Mouse (Mus musculus): ENCODE measurements around the gene Nemf. TPM values are rescaled to one million over a fixed set of nuclear protein-coding genes. Genes with fewer than 3 reads are reported as not detected.
"Not testable (repeated sequence)": the region's sequence is repeated elsewhere in the genome, so short reads cannot be mapped to it uniquely, and the experiment has no call there.

Gene Nemf
- polyA plus RNA-seq, 1 experiment from 2014 or later, result 97.3 TPM

- Histone ChIP-seq H3K9me3 (no peaks in the 10 kb centered on the region), H3K4me3 (replicated peaks) (no peak overlapping the region), H3K4me1 (replicated peaks) (no peaks in the 10 kb centered on the region), H3K4me2 (replicated peaks) (no peak overlapping the region), H3K27me3 (no peaks in the 10 kb centered on the region), H3K36me3 (no peaks in the 10 kb centered on the region), H3K9ac (replicated peaks) (no peak overlapping the region), H3K27ac (no peak overlapping the region)
- ATAC-seq, result no peak
- WGBS, result 67% methylated on average over 6 of the region's 6 CpGs
Observed at GRCm38 (mm10) chr12:69385542-69386280, 28.7 kb upstream of the Nemf start.

DNA sequence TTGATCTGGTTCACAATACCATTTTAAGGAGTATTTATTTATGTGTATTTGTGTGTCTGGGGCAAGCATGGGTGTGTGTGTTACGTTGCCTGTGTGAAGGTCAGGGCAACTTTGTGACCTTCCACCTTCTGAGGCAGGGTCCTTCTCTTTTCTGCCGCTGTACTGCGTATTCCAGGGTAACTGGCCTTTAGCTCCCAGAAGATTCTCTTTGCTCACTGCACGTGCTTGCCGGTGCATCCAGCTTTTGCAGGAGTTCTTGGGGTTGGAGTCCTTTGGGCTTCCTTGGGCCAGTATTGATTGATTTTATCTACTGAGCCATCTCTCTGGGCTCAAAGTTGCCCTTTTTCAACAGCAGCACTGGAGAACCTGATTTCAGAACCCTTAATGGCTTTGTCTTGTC lies 27.6 kb upstream of the Nemf start:
- Histone ChIP-seq H3K27me3 (no peaks in the 10 kb centered on the region), H3K27ac (no peak overlapping the region), H3K9ac (replicated peaks) (no peak overlapping the region), H3K4me3 (replicated peaks) (no peak overlapping the region), H3K4me2 (replicated peaks) (no peak overlapping the region), H3K9me3 (no peaks in the 10 kb centered on the region), H3K4me1 (replicated peaks) (no peaks in the 10 kb centered on the region), H3K36me3 (no peaks in the 10 kb centered on the region)
- WGBS, result 93% methylated on average over 5 of the region's 5 CpGs
- ATAC-seq, result no peak

- Histone ChIP-seq H3K9me3 (no peaks in the 10 kb centered on the region), H3K27me3 (no peaks in the 10 kb centered on the region), H3K9ac (replicated peaks) (no peak overlapping the region), H3K4me2 (replicated peaks) (no peak overlapping the region), H3K36me3 (peaks cover 3% of the 10 kb centered on the region; the same call in 1 of the 2 replicates), H3K4me1 (replicated peaks) (no peaks in the 10 kb centered on the region), H3K27ac (no peak overlapping the region), H3K4me3 (replicated peaks) (no peak overlapping the region)
- WGBS, result 98% methylated on average over 1 of the region's 1 CpGs
- ATAC-seq, result no peak
Observed at GRCm38 (mm10) chr12:69382880-69383279, 25.9 kb upstream of the Nemf start.

DNA sequence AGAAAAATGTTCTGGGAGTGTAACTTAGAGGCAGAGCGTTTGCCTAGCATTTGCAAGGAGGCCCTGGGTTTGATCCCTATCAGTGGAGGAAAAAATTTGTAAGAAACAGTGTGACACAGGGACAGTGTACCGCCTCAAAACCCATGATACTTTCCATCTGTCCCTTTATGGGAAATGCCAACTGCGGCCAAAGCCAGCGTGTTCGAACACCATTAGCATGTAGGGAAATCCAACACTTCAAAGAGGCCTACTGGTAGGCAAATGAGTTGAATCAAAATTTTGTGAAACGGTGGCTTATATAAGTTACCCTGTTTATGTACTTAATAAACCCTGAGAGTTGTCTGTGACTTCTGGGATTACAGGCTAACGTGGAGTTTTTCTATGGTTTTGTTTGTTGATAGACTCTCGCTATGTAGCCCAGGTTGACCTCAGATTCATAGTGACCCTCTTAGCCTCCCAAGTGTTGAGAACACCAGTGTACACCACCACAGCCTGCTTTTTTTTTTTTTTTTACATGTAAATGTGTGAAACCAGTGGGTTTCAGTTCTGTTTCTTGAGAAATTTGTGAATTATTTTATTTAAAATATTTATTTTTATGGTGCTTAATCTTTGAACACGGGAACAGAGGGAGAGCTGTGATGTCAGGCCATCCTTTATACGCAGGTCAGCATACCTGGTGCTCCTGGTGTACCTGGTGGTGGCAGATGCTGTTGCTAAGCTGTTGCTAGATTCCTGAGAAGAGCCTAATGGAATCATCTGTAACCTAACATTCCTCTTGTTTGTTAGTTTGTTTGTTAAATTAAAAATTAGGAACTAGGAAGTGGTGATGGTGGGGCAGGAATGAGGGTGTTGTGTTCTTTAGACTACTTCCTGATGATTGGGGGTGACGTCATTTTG lies 21.8 kb upstream of the Nemf start:
- no peak for ATAC-seq
- no peak overlapping the region for H3K27ac ChIP-seq
- WGBS, result 92% methylated on average over 11 of the region's 11 CpGs
- H3K4me1 ChIP-seq (replicated peaks), result peaks cover 18% of the 10 kb centered on the region
- no peak overlapping the region for H3K4me2 ChIP-seq (replicated peaks)
- H3K9ac ChIP-seq (replicated peaks), result no peak overlapping the region
- no peaks in the 10 kb centered on the region for H3K27me3 ChIP-seq
- no peaks in the 10 kb centered on the region for H3K9me3 ChIP-seq
- H3K4me3 ChIP-seq (replicated peaks), result no peak overlapping the region
- peaks cover 3% of the 10 kb centered on the region; the same call in 1 of the 2 replicates for H3K36me3 ChIP-seq

- not testable (repeated sequence) for ATAC-seq; H3K9ac ChIP-seq (replicated peaks); H3K36me3 ChIP-seq; H3K4me2 ChIP-seq (replicated peaks); H3K27ac ChIP-seq; H3K9me3 ChIP-seq; H3K27me3 ChIP-seq; H3K4me3 ChIP-seq (replicated peaks)
- H3K4me1 ChIP-seq (replicated peaks), result peaks cover 28% of the 10 kb centered on the region
- WGBS, result 96% methylated on average over 6 of the region's 6 CpGs
Observed at GRCm38 (mm10) chr12:69377636-69378035, 20.7 kb upstream of the Nemf start.

DNA sequence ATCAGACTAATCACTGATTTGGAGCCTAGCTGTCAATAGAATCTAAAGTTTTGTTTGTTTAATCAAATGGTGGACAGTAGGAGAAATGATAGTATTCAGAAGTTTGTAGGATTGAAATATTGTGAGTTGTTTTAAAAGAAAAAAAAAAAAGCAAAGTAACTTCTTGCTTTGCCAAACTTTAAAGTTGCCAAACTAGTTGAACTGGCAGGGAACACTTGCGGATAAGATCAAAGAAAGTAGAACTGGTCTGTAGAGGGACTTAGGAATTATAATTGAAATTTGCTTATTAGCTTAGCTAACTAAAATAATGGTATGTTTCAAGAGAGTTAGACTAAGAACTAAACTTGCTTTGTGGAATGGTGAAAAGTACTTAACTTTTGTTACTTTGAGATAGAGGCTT lies 20.2 kb upstream of the Nemf start:
- H3K4me1 ChIP-seq (replicated peaks), result peaks cover 28% of the 10 kb centered on the region
- H3K36me3 ChIP-seq, result peaks cover 3% of the 10 kb centered on the region; the same call in 1 of the 2 replicates
- no peaks in the 10 kb centered on the region for H3K27me3 ChIP-seq
- no peak overlapping the region for H3K4me2 ChIP-seq (replicated peaks)
- ATAC-seq, result no peak
- no peak overlapping the region for H3K4me3 ChIP-seq (replicated peaks)
- H3K9me3 ChIP-seq, result no peaks in the 10 kb centered on the region
- WGBS, result 98% methylated on average over 1 of the region's 1 CpGs
- H3K9ac ChIP-seq (replicated peaks), result no peak overlapping the region
- H3K27ac ChIP-seq, result no peak overlapping the region

DNA sequence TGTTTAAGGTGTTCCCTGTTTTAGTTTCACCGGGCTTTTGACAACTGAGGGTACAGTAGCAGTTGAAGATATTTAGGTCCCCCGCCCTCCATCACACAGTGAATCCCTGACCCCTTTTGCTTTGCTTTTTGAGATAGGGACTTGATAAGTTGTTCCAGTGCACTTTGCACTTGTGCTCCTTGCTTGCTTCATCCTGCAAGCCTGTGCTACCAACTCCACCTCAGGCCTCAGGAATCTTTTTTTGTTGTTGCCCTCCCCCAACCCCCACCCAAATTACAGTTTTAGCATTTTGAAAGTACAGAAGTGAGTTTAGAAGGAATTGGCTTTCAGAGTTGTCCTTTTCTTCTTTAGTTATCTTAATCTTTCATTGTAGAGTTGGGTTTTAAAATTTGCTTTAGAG lies 19.2 kb upstream of the Nemf start:
- H3K4me3 ChIP-seq (replicated peaks), result no peak overlapping the region
- peaks cover 3% of the 10 kb centered on the region; the same call in 1 of the 2 replicates for H3K36me3 ChIP-seq
- peaks cover 29% of the 10 kb centered on the region for H3K4me1 ChIP-seq (replicated peaks)
- no peak for ATAC-seq
- H3K4me2 ChIP-seq (replicated peaks), result no peak overlapping the region
- no peak overlapping the region for H3K27ac ChIP-seq
- 90% methylated on average over 2 of the region's 2 CpGs for WGBS
- no peak overlapping the region for H3K9ac ChIP-seq (replicated peaks)
- H3K9me3 ChIP-seq, result no peaks in the 10 kb centered on the region
- no peaks in the 10 kb centered on the region for H3K27me3 ChIP-seq

- WGBS, result 47% methylated on average over 11 of the region's 11 CpGs
- peak overlapping the region; percentile 97 for H3K4me2 ChIP-seq (replicated peaks)
Observed at GRCm38 (mm10) chr12:69373850-69374766, 17.1 kb upstream of the Nemf start.

DNA sequence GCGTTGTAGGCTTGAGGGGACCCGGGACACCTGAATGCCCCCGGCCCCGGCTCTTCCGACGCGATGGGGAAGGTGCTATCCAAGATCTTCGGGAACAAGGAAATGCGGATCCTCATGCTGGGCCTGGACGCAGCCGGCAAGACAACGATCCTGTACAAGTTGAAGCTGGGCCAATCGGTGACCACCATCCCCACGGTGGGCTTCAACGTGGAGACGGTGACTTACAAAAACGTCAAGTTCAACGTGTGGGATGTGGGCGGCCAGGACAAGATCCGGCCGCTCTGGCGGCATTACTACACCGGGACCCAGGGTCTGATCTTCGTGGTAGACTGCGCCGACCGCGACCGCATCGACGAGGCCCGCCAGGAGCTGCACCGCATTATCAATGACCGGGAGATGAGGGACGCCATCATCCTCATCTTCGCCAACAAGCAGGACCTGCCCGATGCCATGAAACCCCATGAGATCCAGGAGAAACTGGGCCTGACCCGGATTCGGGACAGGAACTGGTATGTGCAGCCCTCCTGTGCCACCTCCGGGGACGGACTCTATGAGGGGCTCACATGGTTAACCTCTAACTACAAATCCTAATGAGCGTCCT lies 15.9 kb upstream of the Nemf start:
- Histone ChIP-seq H3K4me3 (replicated peaks) (peak overlapping the region; percentile 97), H3K4me2 (replicated peaks) (peak overlapping the region; percentile 97), H3K27ac (peak overlapping the region; percentile 92), H3K27me3 (no peaks in the 10 kb centered on the region), H3K9me3 (no peaks in the 10 kb centered on the region), H3K9ac (replicated peaks) (peak overlapping the region; percentile 98), H3K4me1 (replicated peaks) (peaks cover 34% of the 10 kb centered on the region), H3K36me3 (no peaks in the 10 kb centered on the region)
- ATAC-seq, result no peak; the same call in none of the 2 replicates
- WGBS, result under 1% methylated on average over 42 of the region's 42 CpGs

More at GRCm38 (mm10) chr12:69373850-69374766, 17.1 kb upstream of the Nemf start:
- Histone ChIP-seq H3K27me3 (no peaks in the 10 kb centered on the region), H3K4me3 (replicated peaks) (peak overlapping the region; percentile 97), H3K36me3 (peaks cover 3% of the 10 kb centered on the region; the same call in 1 of the 2 replicates), H3K9ac (replicated peaks) (peak overlapping the region; percentile 98), H3K9me3 (no peaks in the 10 kb centered on the region), H3K4me1 (replicated peaks) (peaks cover 34% of the 10 kb centered on the region), H3K27ac (no peak overlapping the region)
- no peak for ATAC-seq

GRCm38 (mm10) chr12:69371854-69372671 lies 15.1 kb upstream of the Nemf start, which contains the start of the genes Arf6 and Gm9887:
Arf6 (plus strand) TSS chr12:69372150.
Gm9887 (minus strand) TSS chr12:69372458.
- Histone ChIP-seq H3K9me3 (no peaks in the 10 kb centered on the region), H3K4me3 (replicated peaks) (peak within 1 kb of the TSS; percentile 97), H3K27me3 (no peaks in the 10 kb centered on the region), H3K27ac (peak within 1 kb of the TSS; percentile 92), H3K36me3 (no peaks in the 10 kb centered on the region), H3K4me1 (replicated peaks) (peaks cover 34% of the 10 kb centered on the region), H3K4me2 (replicated peaks) (peak within 1 kb of the TSS; percentile 97), H3K9ac (replicated peaks) (peak within 1 kb of the TSS; percentile 98)
- WGBS, result 0% methylated on average over 93 of the region's 121 CpGs
- ATAC-seq, result peak; percentile 94
